Mouse (Mus musculus) testis, adult 2 months (tissue): ENCODE data around the gene Apoe. TPM values are rescaled to one million over a fixed set of nuclear protein-coding genes. Genes with fewer than 3 reads are reported as not detected.

Experiments used
- H3K27ac ChIP-seq: fragments of 200-500 bp; 2 replicates; pipeline ENCODE4 v1.5.1; 2012; ENCODE audit warnings: low read depth, low read length; ENCODE audit not compliant: control insufficient read depth, insufficient read depth
- H3K27me3 ChIP-seq: fragments of 200-500 bp; 2 replicates; pipeline ENCODE4 v1.6.1; 2012; ENCODE audit warnings: mild to moderate bottlenecking, low read length, moderate library complexity; ENCODE audit not compliant: control insufficient read depth, insufficient read depth
- H3K36me3 ChIP-seq: fragments of 200-500 bp; 2 replicates; pipeline ENCODE4 v1.6.1; 2012; ENCODE audit warnings: mild to moderate bottlenecking, low read length; ENCODE audit not compliant: control insufficient read depth, insufficient read depth
- H3K4me1 ChIP-seq: fragments of 200-500 bp; 2 replicates; pipeline ENCODE4 v1.6.1; 2012; ENCODE audit warnings: low read length; ENCODE audit not compliant: control insufficient read depth, insufficient read depth
- H3K4me3 ChIP-seq: fragments of 200-500 bp; 2 replicates; pipeline ENCODE4 v1.5.1; 2012; ENCODE audit warnings: low read depth, mild to moderate bottlenecking, low read length, moderate library complexity, mixed read lengths; ENCODE audit not compliant: control insufficient read depth
- CTCF ChIP-seq: fragments of 200-500 bp; IDR thresholded peaks from 2 replicates; pipeline ENCODE4 v1.5.1; 2012; ENCODE audit warnings: low read depth, mild to moderate bottlenecking, inconsistent platforms, low read length, moderate library complexity; ENCODE audit not compliant: control insufficient read depth, insufficient read depth, insufficient replicate concordance
- POLR2A ChIP-seq: fragments of 200-500 bp; IDR thresholded peaks from 2 replicates; pipeline ENCODE4 v1.6.1; 2012; ENCODE audit warnings: low read depth, mild to moderate bottlenecking, inconsistent platforms, low read length, moderate library complexity; ENCODE audit not compliant: control insufficient read depth
- polyA plus RNA-seq: library from polyadenylated mRNA; depleted of rRNA; stranded (reverse); fragments of >200 nt; gene quantifications from 2 replicates; pipeline ENCODE4 v1.2.3, GENCODE M21; 2012

The Apoe gene
- polyA plus RNA-seq, 1 experiment, result 122 TPM

DNA sequence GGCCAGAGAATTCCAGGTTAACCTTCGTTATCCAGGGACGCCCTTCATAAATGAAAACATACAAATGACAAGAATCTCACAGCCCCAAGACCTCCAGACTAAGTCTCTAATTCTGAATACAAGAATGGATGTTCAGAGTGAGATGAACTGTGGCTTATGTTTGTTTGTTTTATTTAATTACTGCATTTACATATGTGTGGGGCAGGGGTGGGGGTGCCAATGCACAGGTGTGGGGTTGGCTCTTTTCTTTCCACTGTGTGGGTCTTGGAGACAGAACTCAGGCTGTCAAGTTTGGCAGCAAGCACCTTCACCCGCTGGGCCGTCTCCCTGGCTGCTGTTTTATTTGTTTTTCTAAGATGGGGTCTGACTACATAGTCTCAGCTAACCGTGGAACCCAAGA, 43.5 kb upstream of the Apoe start:
- Histone ChIP-seq H3K4me1 (peaks cover 19% of the 10 kb centered on the region), H3K4me3 (no peak overlapping the region), H3K36me3 (no peaks in the 10 kb centered on the region), H3K27me3 (no peaks in the 10 kb centered on the region), H3K27ac (no peak overlapping the region)
- TF ChIP-seq POLR2A (no peak), CTCF (no peak)

DNA sequence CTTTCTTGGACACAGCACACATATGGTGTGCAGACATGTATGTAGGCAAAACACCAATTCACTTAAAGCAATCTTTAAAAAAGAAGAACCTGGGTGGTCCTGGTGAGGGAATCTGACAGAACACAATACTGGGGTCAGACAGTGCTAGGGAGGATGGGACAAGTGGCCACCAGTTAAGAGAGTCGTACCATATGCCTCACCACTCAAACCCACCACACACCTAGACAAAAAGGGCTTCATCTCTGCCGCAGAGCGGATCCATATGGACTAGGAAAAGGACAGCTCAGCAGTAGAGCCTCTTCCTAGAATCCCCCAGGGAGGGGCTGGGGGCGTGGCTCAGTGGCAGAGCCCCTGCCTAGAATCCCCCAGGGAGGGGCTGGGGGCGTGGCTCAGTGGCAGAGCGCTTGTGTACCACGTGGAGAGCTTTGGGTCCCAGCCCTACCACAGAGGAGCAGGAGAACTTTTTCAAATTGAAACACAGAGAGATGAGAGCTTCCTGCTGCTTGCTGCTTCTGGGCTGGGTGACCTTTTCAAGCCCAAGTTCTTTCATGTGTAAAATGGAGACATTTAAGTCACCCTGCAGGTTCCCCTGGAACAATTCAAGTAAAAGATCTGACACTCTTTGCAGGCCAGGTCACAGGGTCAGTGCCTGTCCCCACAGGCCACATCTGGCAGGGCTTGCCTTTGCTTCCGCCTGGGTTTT, 42.5 kb upstream of the Apoe start:
- H3K27ac ChIP-seq, result no peak overlapping the region
- H3K36me3 ChIP-seq, result no peaks in the 10 kb centered on the region
- no peaks in the 10 kb centered on the region for H3K27me3 ChIP-seq
- no peak for TF ChIP-seq CTCF
- TF ChIP-seq POLR2A, result no peak
- H3K4me3 ChIP-seq, result no peak overlapping the region
- H3K4me1 ChIP-seq, result peaks cover 13% of the 10 kb centered on the region

GRCm38 (mm10) chr7:19740269-19740668, 41.3 kb upstream of the Apoe start:
- TF ChIP-seq CTCF, result peak; percentile 60; the same call in 1 of the 2 replicates
- no peak for TF ChIP-seq POLR2A
- H3K27me3 ChIP-seq, result no peaks in the 10 kb centered on the region
- H3K27ac ChIP-seq, result no peak overlapping the region
- H3K4me3 ChIP-seq, result no peak overlapping the region
- no peaks in the 10 kb centered on the region for H3K36me3 ChIP-seq
- H3K4me1 ChIP-seq, result peaks cover 8% of the 10 kb centered on the region

DNA sequence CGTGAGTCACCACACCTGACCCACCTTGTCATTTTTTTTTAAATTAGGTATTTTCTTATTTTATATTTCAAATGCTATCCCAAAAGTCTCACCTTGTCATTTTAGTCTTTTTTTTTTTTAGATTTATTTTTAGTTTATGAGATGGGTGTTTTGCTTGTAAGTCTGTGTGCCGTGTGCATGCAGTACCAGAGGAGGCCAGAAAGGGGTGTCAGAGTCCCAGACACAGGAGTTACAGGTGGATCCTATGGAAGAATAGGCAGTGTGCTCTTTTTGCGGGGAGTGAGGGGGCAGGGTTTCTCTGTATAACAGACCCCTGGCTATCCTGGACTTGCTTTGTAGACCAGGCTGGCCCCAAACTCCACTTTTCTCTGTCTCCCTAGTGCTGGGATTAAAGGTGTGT, 39.8 kb upstream of the Apoe start:
- Histone ChIP-seq H3K4me1 (peaks cover 6% of the 10 kb centered on the region), H3K27ac (no peak overlapping the region), H3K4me3 (no peak overlapping the region), H3K27me3 (no peaks in the 10 kb centered on the region), H3K36me3 (no peaks in the 10 kb centered on the region)
- TF ChIP-seq CTCF (0 out of 2 replicates have a peak, but pooled peaks have one; percentile 9), POLR2A (no peak)

- no peaks in the 10 kb centered on the region for H3K36me3 ChIP-seq
- H3K4me3 ChIP-seq, result no peak overlapping the region
- no peak overlapping the region for H3K27ac ChIP-seq
- TF ChIP-seq POLR2A (no peak), CTCF (no peak)
- peaks cover 10% of the 10 kb centered on the region for H3K4me1 ChIP-seq
- H3K27me3 ChIP-seq, result no peaks in the 10 kb centered on the region
Observed at GRCm38 (mm10) chr7:19736389-19737057, 37.5 kb upstream of the Apoe start.

- no peak overlapping the region for H3K4me3 ChIP-seq
- H3K4me1 ChIP-seq, result peaks cover 9% of the 10 kb centered on the region
- no peaks in the 10 kb centered on the region for H3K36me3 ChIP-seq
- TF ChIP-seq CTCF (no peak), POLR2A (no peak)
- no peak overlapping the region for H3K27ac ChIP-seq
- no peaks in the 10 kb centered on the region for H3K27me3 ChIP-seq
Observed at GRCm38 (mm10) chr7:19734178-19734666, 35.2 kb upstream of the Apoe start.

DNA sequence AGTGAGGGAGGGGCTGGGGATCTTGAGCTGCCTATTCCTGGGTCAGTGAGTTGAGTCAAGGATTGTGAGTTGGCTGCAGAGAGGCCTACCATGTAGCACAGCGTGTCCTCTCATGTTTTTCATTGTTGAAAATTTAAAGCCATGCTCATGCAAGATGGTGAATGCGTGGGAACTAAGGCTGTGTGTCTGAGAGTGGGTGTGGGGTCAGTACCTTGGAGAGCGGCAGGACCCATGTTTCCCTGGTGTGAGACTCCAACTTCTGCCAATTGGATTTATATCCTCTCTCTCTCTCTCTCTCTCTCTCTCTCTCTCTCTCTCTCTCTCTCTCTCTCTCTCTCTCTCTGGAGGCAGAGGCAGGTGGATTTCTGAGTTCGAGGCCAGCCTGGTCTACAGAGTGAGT, 27.6 kb upstream of the Apoe start:
- TF ChIP-seq POLR2A (no peak), CTCF (no peak)
- Histone ChIP-seq H3K27me3 (no peaks in the 10 kb centered on the region), H3K27ac (no peak overlapping the region), H3K36me3 (no peaks in the 10 kb centered on the region), H3K4me3 (no peak overlapping the region), H3K4me1 (no peaks in the 10 kb centered on the region)
